9 mouse cellular contexts compared by ENCODE assay signal in genomic region chr13:40784202-40784771, GRCm38 (mm10). TPM values are rescaled to one million over a fixed set of nuclear protein-coding genes. Genes with fewer than 3 reads are reported as not detected.
DNase-seq lines count a peak whose midpoint lies in the region; ATAC-seq and TF ChIP-seq lines count a peak whose summit lies in the region.
"Had no signal": no experiment of that assay in that cellular context is flagged by ENCODE, and none has a peak within 500 bp of the region (broad histone marks: within the 10 kb centered on the region; RNA-seq: fewer than 3 reads in every experiment).

No protein-coding gene starts in this region.

- 47% methylated on average over 8 of the region's 8 CpGs for WGBS in forebrain, embryonic 14.5 days
- 50% methylated on average over 8 of the region's 8 CpGs for WGBS in forebrain, embryonic 10.5 days
- 36% methylated on average over 8 of the region's 8 CpGs for WGBS in liver, embryonic 14.5 days (ENCODE audit: insufficient replicate concordance)

- intact Hi-C loops in heart, postnatal 25 days (cut with DNase I): loop anchor here (2.0 kb wide), 1 partner anchor 37 kb away; no protein-coding TSS in a partner anchor

- H3K4me3 ChIP-seq in forebrain, embryonic 14.5 days (ENCODE audit: low read depth, low read length): no peak overlapping the region
- H3K4me3 ChIP-seq in forebrain, embryonic 10.5 days: no peak overlapping the region
- H3K4me3 ChIP-seq in liver, embryonic 14.5 days (ENCODE audit: insufficient read depth in 1 of 2, low read depth in 2 of 2, low read length in 2 of 2): no peak overlapping the region
- H3K4me3 ChIP-seq: limb, embryonic 15.5 days had no signal

- no peak overlapping the region for H3K9ac ChIP-seq in forebrain, embryonic 14.5 days (ENCODE audit: low read length)
- H3K9ac ChIP-seq in liver, embryonic 14.5 days (replicated peaks): no peak overlapping the region
- H3K9ac ChIP-seq: limb, embryonic 15.5 days had no signal

- no peaks in the 10 kb centered on the region for H3K36me3 ChIP-seq in forebrain, embryonic 14.5 days (ENCODE audit: control insufficient read depth, insufficient read depth, low read length)
- H3K36me3 ChIP-seq in forebrain, embryonic 10.5 days (replicated peaks): no peaks in the 10 kb centered on the region
- no peaks in the 10 kb centered on the region for H3K36me3 ChIP-seq in liver, embryonic 14.5 days (replicated peaks; ENCODE audit: control insufficient read depth, insufficient read depth, low read depth)
- H3K36me3 ChIP-seq: limb, embryonic 15.5 days had no signal

- no peak overlapping the region for H3K4me2 ChIP-seq in forebrain, embryonic 14.5 days (ENCODE audit: low read length)
- H3K4me2 ChIP-seq in liver, embryonic 14.5 days (ENCODE audit: low read depth): no peak overlapping the region
- H3K4me2 ChIP-seq: limb, embryonic 15.5 days had no signal

- H3K27ac ChIP-seq in forebrain, embryonic 14.5 days (ENCODE audit: low read depth, low read length): no peak overlapping the region
- no peak overlapping the region for H3K27ac ChIP-seq in forebrain, embryonic 10.5 days
- no peak overlapping the region for H3K27ac ChIP-seq in liver, embryonic 14.5 days
- H3K27ac ChIP-seq: limb, embryonic 15.5 days had no signal

- ATAC-seq in forebrain, embryonic 14.5 days: no peak
- ATAC-seq in liver, embryonic 14.5 days (ENCODE audit: insufficient read depth): no peak
- ATAC-seq in megakaryocyte progenitor cell, adult 5-6 weeks (replicated peaks; ENCODE audit: poor library complexity): peak; percentile 40

- no peaks in the 10 kb centered on the region for H3K27me3 ChIP-seq in forebrain, embryonic 14.5 days (replicated peaks; ENCODE audit: control insufficient read depth, insufficient read depth, low read length)
- H3K27me3 ChIP-seq in forebrain, embryonic 10.5 days (ENCODE audit: poor library complexity, severe bottlenecking): no peaks in the 10 kb centered on the region
- no peaks in the 10 kb centered on the region for H3K27me3 ChIP-seq in liver, embryonic 14.5 days (ENCODE audit: control insufficient read depth, insufficient read depth, low read length)
- H3K27me3 ChIP-seq: limb, embryonic 15.5 days had no signal

- peak; percentile 66 for DNase-seq in forebrain, embryonic 14.5 days (ENCODE audit: low spot score)
- no peak for DNase-seq in forebrain, embryonic 10.5 days (ENCODE audit: extremely low spot score, low spot score)
- no peak for DNase-seq in liver, embryonic 14.5 days (ENCODE audit: low read depth in 3 of 3, low spot score in 3 of 3)
- DNase-seq in liver: no peak
- DNase-seq in c-Kit-positive CD71-negative TER-119-negative erythroid progenitor cells, embryonic 14.5 days (ENCODE audit: low read depth): peak; percentile 22
- DNase-seq in kidney, adult 11 months: no peak
- DNase-seq in heart, postnatal 25 days (ENCODE audit: low spot score): no peak

- no peak for TF ChIP-seq EP300 in liver, embryonic 14.5 days (IDR thresholded peaks at IDR 0.05; ENCODE audit: low read depth)

- H3K4me1 ChIP-seq in forebrain, embryonic 14.5 days (ENCODE audit: control insufficient read depth, insufficient read depth, low read length): no peaks in the 10 kb centered on the region
- no peaks in the 10 kb centered on the region for H3K4me1 ChIP-seq in forebrain, embryonic 10.5 days
- H3K4me1 ChIP-seq in liver, embryonic 14.5 days (replicated peaks; ENCODE audit: control insufficient read depth in 2 of 2, insufficient read depth in 2 of 2, low read length in 1 of 2): no peaks in the 10 kb centered on the region
- H3K4me1 ChIP-seq: limb, embryonic 15.5 days had no signal

- H3K9me3 ChIP-seq in forebrain, embryonic 14.5 days (replicated peaks; ENCODE audit: control insufficient read depth, low read length): no peaks in the 10 kb centered on the region
- no peaks in the 10 kb centered on the region for H3K9me3 ChIP-seq in forebrain, embryonic 10.5 days
- H3K9me3 ChIP-seq in liver, embryonic 14.5 days (ENCODE audit: control insufficient read depth, low read length): no peaks in the 10 kb centered on the region
- H3K9me3 ChIP-seq: limb, embryonic 15.5 days had no signal

- TF ChIP-seq CTCF in liver, embryonic 14.5 days (IDR thresholded peaks at IDR 0.05; ENCODE audit: low read depth): peak; percentile 50; the same call in 1 of the 2 replicates

RNA-seq across cellular contexts. Expression of gene Tfap2a, which starts 46.1 kb away (rescaled TPM):
- polyA plus RNA-seq in forebrain, embryonic 14.5 days (2014; fragmentation: Nextera tagmentation; extraction: Ambion mirVana): 0.20 and 0.41 TPM in 2 replicates
- polyA plus RNA-seq in forebrain, embryonic 10.5 days (2016; fragmentation: Nextera tagmentation; extraction: Ambion mirVana): 5.1 and 5.3 TPM in 2 replicates
- 0.02 and 0.04 TPM in 2 replicates for polyA plus RNA-seq in liver, embryonic 14.5 days (2012; rRNA removed)
- polyA plus RNA-seq in liver, embryonic 14.5 days (2014; fragmentation: Nextera tagmentation; extraction: Ambion mirVana): not detected in 2 replicates
- 0.07 and 0.22 TPM in 2 replicates for total RNA-seq in megakaryocyte progenitor cell, adult 5-6 weeks (2015)
- not detected in 2 replicates for total RNA-seq in megakaryocyte progenitor cell, adult 5-6 weeks (2017)
- under 1 TPM; 0.14 to 0.23 TPM for total RNA-seq in heart, postnatal 25 days (2021)

Comparison
In these comparisons a context has a peak if more than half of its experiments do, and no peak if none do; other contexts are left out.
1. DNase-seq: peak in forebrain, embryonic 14.5 days (single experiment) and c-Kit-positive CD71-negative TER-119-negative erythroid progenitor cells, embryonic 14.5 days (single experiment); none in forebrain, embryonic 10.5 days (single experiment), liver, embryonic 14.5 days (0 of 3), liver (single experiment), kidney, adult 11 months (single experiment) and heart, postnatal 25 days (single experiment).